Mouse (Mus musculus): Measurements from ENCODE around the gene Phb.

Gene Phb

GRCm38 (mm10) chr11:95712563-95713224 lies 45.9 kb downstream of the Phb start, which contains the start of gene Zfp652:
Gene Zfp652, plus strand, starts transcription at chr11:95712673.
- DNase-seq (ENCODE audit: low spot score), result peak; percentile 81

- DNase-seq (ENCODE audit: low spot score), result peak; percentile 62
Measured at GRCm38 (mm10) chr11:95713225-95713810, 46.6 kb downstream of the Phb start.

- DNase-seq (ENCODE audit: low spot score), result no peak
Measured at GRCm38 (mm10) chr11:95713811-95714241, 47.1 kb downstream of the Phb start.

- no peak for DNase-seq (ENCODE audit: low spot score)
Measured at GRCm38 (mm10) chr11:95714411-95714810, 47.7 kb downstream of the Phb start.

GRCm38 (mm10) chr11:95716136-95716535 lies 49.4 kb downstream of the Phb start:
- DNase-seq (ENCODE audit: low spot score), result no peak

GRCm38 (mm10) chr11:95719356-95719755 lies 52.6 kb downstream of the Phb start:
- no peak for DNase-seq (ENCODE audit: low spot score)

- DNase-seq (ENCODE audit: low spot score), result no peak
Measured at GRCm38 (mm10) chr11:95723287-95723686, 56.5 kb downstream of the Phb start, which contains the start of gene B130006D01Rik. Gene B130006D01Rik, plus strand, starts transcription at chr11:95723587.

GRCm38 (mm10) chr11:95724466-95724865 lies 57.7 kb downstream of the Phb start:
- DNase-seq (ENCODE audit: low spot score), result no peak

- DNase-seq (ENCODE audit: low spot score), result no peak
Measured at GRCm38 (mm10) chr11:95726156-95726555, 59.4 kb downstream of the Phb start.

GRCm38 (mm10) chr11:95727947-95728346 lies 61.2 kb downstream of the Phb start:
- no peak for DNase-seq (ENCODE audit: low spot score)

- DNase-seq (ENCODE audit: low spot score), result no peak
Measured at GRCm38 (mm10) chr11:95728916-95729907, 62.5 kb downstream of the Phb start.

All from spleen, adult 12 weeks (tissue).